Mouse (Mus musculus) liver, embryonic 12.5 days (tissue): ENCODE measurements around the gene Pkp2. TPM values are rescaled to one million over a fixed set of nuclear protein-coding genes. Genes with fewer than 3 reads are reported as not detected.
"Not testable (repeated sequence)": the region's sequence is repeated elsewhere in the genome, so short reads cannot be mapped to it uniquely, and the experiment has no call there.

Source experiments
- ATAC-seq: fragments of 200-750 bp; cut with Nextera tagmentation; 2 replicates; pipeline ENCODE4 v1.8.0; 2017; ENCODE audit warnings: moderate number of reproducible peaks, mild to moderate bottlenecking, moderate library complexity
- H3K27ac ChIP-seq: fragments of 300-500 bp; sonication (generic); 2 replicates; pipeline ENCODE4 v1.5.1; 2016; ENCODE audit warnings: mild to moderate bottlenecking
- H3K27me3 ChIP-seq: fragments of 300-500 bp; sonication (generic); replicated peaks from 2 replicates; pipeline ENCODE4 v1.6.1; 2016; ENCODE audit warnings: mild to moderate bottlenecking, moderate library complexity
- H3K36me3 ChIP-seq: fragments of 300-500 bp; sonication (generic); 2 replicates; pipeline ENCODE4 v1.6.1; 2016; ENCODE audit warnings: mild to moderate bottlenecking, moderate library complexity
- H3K4me1 ChIP-seq: fragments of 300-500 bp; sonication (generic); 2 replicates; pipeline ENCODE4 v1.6.1; 2016
- H3K4me2 ChIP-seq: fragments of 300-500 bp; sonication (generic); 2 replicates; pipeline ENCODE4 v1.6.1; 2016; ENCODE audit warnings: mild to moderate bottlenecking, moderate library complexity
- H3K4me3 ChIP-seq: fragments of 300-500 bp; sonication (generic); 2 replicates; pipeline ENCODE4 v1.5.1; 2016; ENCODE audit warnings: mild to moderate bottlenecking, moderate library complexity
- H3K9ac ChIP-seq: fragments of 300-500 bp; sonication (generic); 2 replicates; pipeline ENCODE4 v1.6.1; 2016; ENCODE audit warnings: mild to moderate bottlenecking, moderate library complexity
- H3K9me3 ChIP-seq: fragments of 300-500 bp; sonication (generic); replicated peaks from 2 replicates; pipeline ENCODE4 v1.6.1; 2016; ENCODE audit warnings: mild to moderate bottlenecking, moderate library complexity
- WGBS: fragments of 180-500 bp; shearing (Covaris S2); methylation state at CpG from one replicate; pipeline ENCODE4 v1.1.7; 2016; ENCODE audit not compliant: insufficient replicate concordance; 5-methylcytosine and 5-hydroxymethylcytosine counted together
- polyA plus RNA-seq: library from polyadenylated mRNA; unstranded; fragments of >200 nt; fragmentation: Nextera tagmentation; extraction: Ambion mirVana; gene quantifications from 2 replicates; pipeline ENCODE4 v1.2.1, GENCODE M21; 2016

Gene Pkp2
- polyA plus RNA-seq = 5.8 and 7.1 TPM in 2 replicates

DNA sequence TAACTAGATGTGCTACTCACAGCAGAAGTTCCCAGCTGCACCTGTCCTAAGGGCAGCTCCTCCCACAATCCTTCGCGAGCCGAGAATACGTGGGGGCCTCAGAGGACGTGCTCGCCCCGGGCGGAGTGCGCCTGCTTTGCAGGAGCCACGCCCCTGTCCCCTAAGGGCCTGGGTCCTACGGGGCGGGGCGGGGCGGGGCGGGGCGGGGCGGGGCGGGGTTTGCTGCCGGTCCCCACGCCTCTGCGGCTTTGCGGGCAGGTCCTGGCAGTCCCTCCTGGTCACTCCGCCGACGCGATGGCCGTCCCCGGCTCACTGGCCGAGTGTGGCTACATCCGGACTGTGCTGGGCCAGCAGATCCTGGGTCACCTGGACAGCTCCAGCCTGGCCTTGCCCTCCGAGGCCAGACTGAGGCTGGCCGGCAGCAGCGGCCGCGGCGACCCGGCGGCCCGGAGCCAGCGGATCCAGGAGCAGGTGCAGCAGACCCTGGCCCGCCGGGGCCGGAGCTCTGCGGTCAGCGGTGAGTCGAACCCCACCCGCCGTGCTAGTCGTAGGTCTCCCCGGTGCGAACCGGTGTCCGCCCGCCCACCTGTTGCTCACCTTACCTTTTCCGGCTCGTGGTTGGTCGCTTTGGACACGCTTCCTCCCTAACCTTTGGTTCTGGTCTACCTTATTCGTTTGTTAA lies at the start of gene Pkp2:
Pkp2 (plus strand) TSS at position 240 of the 682 bp plus-strand sequence.
- H3K27ac ChIP-seq = peak within 1 kb of the TSS; percentile 60
- WGBS = under 1% methylated on average over 51 of the region's 59 CpGs
- peak within 1 kb of the TSS; percentile 99 for H3K4me2 ChIP-seq
- peak; percentile 94 for ATAC-seq
- H3K36me3 ChIP-seq = no peaks in the 10 kb centered on the region
- H3K4me3 ChIP-seq = peak within 1 kb of the TSS; percentile 71
- peaks cover 36% of the 10 kb centered on the region for H3K27me3 ChIP-seq
- peaks cover 20% of the 10 kb centered on the region for H3K4me1 ChIP-seq
- H3K9ac ChIP-seq = peak within 1 kb of the TSS; percentile 70
- no peaks in the 10 kb centered on the region for H3K9me3 ChIP-seq

- Histone ChIP-seq H3K27ac (no peak overlapping the region), H3K4me1 (no peaks in the 10 kb centered on the region), H3K9ac (no peak overlapping the region), H3K4me3 (no peak overlapping the region), H3K9me3 (no peaks in the 10 kb centered on the region), H3K36me3 (no peaks in the 10 kb centered on the region), H3K27me3 (peaks cover 21% of the 10 kb centered on the region), H3K4me2 (no peak overlapping the region)
- 54% methylated on average over 17 of the region's 17 CpGs for WGBS
- no peak for ATAC-seq
Observed at GRCm38 (mm10) chr16:16197374-16197773, 15.7 kb upstream of the Pkp2 start.

- peaks cover 21% of the 10 kb centered on the region for H3K27me3 ChIP-seq
- 31% methylated on average over 8 of the region's 8 CpGs for WGBS
- not testable (repeated sequence) for H3K4me3 ChIP-seq, H3K9ac ChIP-seq, H3K9me3 ChIP-seq, H3K27ac ChIP-seq, H3K36me3 ChIP-seq, H3K4me2 ChIP-seq, ATAC-seq, H3K4me1 ChIP-seq
Observed at GRCm38 (mm10) chr16:16201991-16202390, 11.1 kb upstream of the Pkp2 start.

- Histone ChIP-seq H3K9ac (no peak overlapping the region), H3K4me1 (no peaks in the 10 kb centered on the region), H3K9me3 (no peaks in the 10 kb centered on the region), H3K4me2 (no peak overlapping the region), H3K36me3 (no peaks in the 10 kb centered on the region), H3K27me3 (0 out of 2 replicates have a peak, but pooled peaks cover 6% of the 10 kb centered on the region), H3K27ac (no peak overlapping the region), H3K4me3 (no peak overlapping the region)
- WGBS = 18% methylated on average over 1 of the region's 1 CpGs
- ATAC-seq = no peak
Observed at GRCm38 (mm10) chr16:16204648-16205047, 8.5 kb upstream of the Pkp2 start.

DNA sequence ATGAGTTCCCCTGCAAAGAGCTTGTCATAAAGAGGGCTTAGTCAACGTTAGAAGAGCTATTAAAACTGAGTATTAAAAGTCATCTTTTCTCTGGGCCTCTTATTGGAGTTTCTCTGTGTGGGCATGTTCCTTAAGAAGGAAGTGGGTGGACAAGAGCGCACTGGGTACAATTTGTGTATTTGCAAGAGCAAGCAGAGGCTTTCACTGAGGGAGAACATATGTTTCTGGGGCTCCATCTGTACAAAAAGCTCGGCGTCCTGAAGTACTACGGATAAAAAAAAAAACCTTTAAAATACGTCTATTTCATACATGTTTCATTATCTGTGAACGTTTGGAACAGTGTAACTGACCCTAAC lies 417 bp upstream of the Pkp2 start:
- H3K27ac ChIP-seq = no peak overlapping the region
- WGBS = 14% methylated on average over 7 of the region's 7 CpGs
- H3K4me3 ChIP-seq = peak overlapping the region; percentile 71
- H3K9me3 ChIP-seq = no peaks in the 10 kb centered on the region
- ATAC-seq = no peak
- H3K4me1 ChIP-seq = peaks cover 20% of the 10 kb centered on the region
- H3K4me2 ChIP-seq = peak overlapping the region; percentile 99
- H3K9ac ChIP-seq = 0 out of 2 replicates have a peak overlapping the region, but pooled peaks have one; percentile 70
- peaks cover 36% of the 10 kb centered on the region for H3K27me3 ChIP-seq
- H3K36me3 ChIP-seq = no peaks in the 10 kb centered on the region

DNA sequence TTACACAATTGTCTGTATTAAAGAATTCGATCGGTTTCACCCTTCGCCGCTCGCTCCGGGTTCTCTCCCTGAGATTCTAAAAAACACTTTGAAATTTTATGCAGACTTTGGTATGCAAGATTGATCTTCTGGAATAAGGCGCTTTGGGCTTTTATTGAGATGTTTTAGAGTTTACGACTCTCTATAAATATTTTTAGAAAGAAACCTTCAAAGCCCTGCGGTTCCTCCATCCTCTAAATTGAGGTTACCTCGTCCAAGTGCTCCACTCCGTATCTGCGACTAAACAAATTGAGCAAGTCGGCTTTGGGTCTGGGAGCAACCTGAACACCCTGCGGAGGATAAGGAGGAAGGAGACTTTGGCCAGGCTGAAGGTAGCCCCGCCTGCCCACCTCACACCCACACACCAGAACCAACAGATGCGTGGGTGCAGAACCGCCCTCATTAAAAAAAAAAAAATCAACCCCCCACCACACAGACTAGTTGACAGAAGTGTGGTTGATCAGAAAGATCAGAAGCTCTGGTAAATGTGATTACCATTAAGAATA lies 715 bp downstream of the Pkp2 start:
- H3K4me1 ChIP-seq = peaks cover 20% of the 10 kb centered on the region
- no peak overlapping the region for H3K27ac ChIP-seq
- ATAC-seq = no peak
- peak overlapping the region; percentile 99 for H3K4me2 ChIP-seq
- WGBS = under 1% methylated on average over 17 of the region's 17 CpGs
- H3K27me3 ChIP-seq = peaks cover 36% of the 10 kb centered on the region
- H3K4me3 ChIP-seq = peak overlapping the region; percentile 71
- no peaks in the 10 kb centered on the region for H3K9me3 ChIP-seq
- H3K36me3 ChIP-seq = no peaks in the 10 kb centered on the region
- peak overlapping the region; percentile 70 for H3K9ac ChIP-seq

GRCm38 (mm10) chr16:16215645-16216387 lies 2.7 kb downstream of the Pkp2 start:
- Histone ChIP-seq H3K27ac (no peak overlapping the region), H3K9me3 (no peaks in the 10 kb centered on the region), H3K27me3 (peaks cover 36% of the 10 kb centered on the region), H3K4me2 (peak overlapping the region; percentile 2; the same call in 1 of the 2 replicates), H3K9ac (no peak overlapping the region), H3K4me3 (no peak overlapping the region), H3K36me3 (no peaks in the 10 kb centered on the region), H3K4me1 (peaks cover 23% of the 10 kb centered on the region)
- 28% methylated on average over 11 of the region's 11 CpGs for WGBS
- ATAC-seq = no peak

DNA sequence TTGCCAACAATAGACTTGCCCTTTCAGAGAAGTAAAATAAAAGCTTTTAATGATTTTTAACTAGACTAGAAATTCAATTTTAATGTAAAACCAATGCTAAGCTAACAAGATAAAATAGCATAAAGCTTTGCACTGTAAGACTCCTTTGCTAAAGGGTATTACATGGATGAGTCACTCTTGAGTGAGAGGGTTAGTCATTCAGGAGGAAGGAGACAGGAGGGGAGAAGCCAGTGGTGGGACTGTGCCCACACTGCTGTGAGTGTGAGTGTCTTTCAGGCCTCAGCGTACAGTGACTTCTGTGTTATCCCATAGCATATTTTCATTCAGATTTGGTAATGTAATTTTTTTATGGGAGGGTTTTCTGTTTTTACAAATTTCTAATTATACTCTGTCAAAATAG lies 3.8 kb downstream of the Pkp2 start:
- Histone ChIP-seq H3K27ac (no peak overlapping the region), H3K27me3 (peaks cover 36% of the 10 kb centered on the region), H3K9me3 (no peaks in the 10 kb centered on the region), H3K4me2 (no peak overlapping the region), H3K4me3 (no peak overlapping the region), H3K9ac (no peak overlapping the region), H3K36me3 (no peaks in the 10 kb centered on the region), H3K4me1 (peaks cover 23% of the 10 kb centered on the region)
- 76% methylated on average over 1 of the region's 1 CpGs for WGBS
- ATAC-seq = no peak

DNA sequence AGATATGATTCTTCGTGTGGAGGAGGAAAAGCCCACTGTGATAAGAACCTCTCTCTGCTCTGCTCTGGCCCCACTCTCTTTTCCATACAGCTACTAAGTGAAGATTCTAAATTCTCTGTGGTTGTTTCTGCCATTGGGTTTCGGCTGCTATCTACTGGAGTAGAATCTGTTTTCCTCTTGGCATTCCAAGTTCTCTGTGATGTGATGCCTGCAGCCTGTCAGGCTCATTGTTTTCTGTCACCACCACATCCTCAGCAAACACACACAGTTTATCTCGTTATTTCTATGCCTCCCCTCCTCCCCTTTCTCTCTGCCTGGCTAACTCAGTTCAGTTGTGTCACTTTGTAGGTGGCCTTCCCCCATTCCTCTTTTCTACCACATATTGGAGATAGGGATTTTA lies 6.7 kb downstream of the Pkp2 start:
- Histone ChIP-seq H3K4me2 (no peak overlapping the region), H3K27ac (no peak overlapping the region), H3K9me3 (no peaks in the 10 kb centered on the region), H3K27me3 (peaks cover 16% of the 10 kb centered on the region), H3K36me3 (no peaks in the 10 kb centered on the region), H3K4me3 (no peak overlapping the region), H3K4me1 (peaks cover 3% of the 10 kb centered on the region; the same call in 1 of the 2 replicates), H3K9ac (no peak overlapping the region)
- 17% methylated on average over 3 of the region's 3 CpGs for WGBS
- ATAC-seq = no peak

DNA sequence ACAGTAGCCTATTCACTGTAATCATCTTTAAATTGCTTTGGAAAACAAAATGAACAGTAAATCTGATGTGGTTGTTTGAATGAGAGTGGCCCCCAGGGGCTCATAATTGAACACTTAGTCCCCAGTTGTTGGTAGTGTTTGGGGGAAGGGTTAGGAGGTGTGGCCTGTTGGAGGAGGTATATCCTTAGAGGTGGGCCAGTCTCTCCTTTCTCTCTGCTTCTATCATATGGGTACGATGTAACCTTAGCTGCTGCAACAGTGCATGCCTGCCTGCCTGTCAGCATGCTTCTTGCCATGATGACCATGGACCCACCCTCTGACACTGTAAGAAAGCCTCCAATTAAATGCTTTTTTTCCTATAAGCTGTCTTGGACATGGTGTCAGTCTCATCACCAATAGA lies 9.5 kb downstream of the Pkp2 start:
- H3K36me3 ChIP-seq = no peaks in the 10 kb centered on the region
- ATAC-seq = no peak
- WGBS = 50% methylated on average over 1 of the region's 1 CpGs
- 0 out of 2 replicates have a peak, but pooled peaks cover 3% of the 10 kb centered on the region for H3K4me1 ChIP-seq
- H3K27me3 ChIP-seq = no peaks in the 10 kb centered on the region
- no peak overlapping the region for H3K4me2 ChIP-seq
- no peak overlapping the region for H3K9ac ChIP-seq
- H3K27ac ChIP-seq = no peak overlapping the region
- no peaks in the 10 kb centered on the region for H3K9me3 ChIP-seq
- H3K4me3 ChIP-seq = no peak overlapping the region

DNA sequence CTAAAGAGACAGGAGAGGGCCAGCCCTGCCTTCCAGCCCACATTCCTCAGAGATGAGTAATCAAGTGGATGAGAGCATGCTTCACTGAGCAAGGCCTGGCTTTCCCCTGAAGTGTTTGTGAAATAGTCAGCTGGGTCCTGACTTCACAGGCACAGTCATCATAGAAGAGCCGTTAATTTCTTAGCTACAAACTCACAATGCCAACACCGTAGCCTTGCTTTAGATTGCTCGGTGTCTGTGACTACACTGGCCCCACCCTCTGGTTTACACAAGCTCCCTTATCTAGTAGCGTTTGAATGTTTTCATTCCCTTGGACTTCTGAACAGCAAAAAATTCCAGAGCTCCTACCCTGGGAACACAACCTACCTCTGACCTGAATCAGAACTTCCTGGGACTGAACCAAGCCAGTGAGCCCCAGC lies 11.4 kb downstream of the Pkp2 start:
- H3K36me3 ChIP-seq = no peaks in the 10 kb centered on the region
- no peak overlapping the region for H3K4me3 ChIP-seq
- H3K27ac ChIP-seq = peak overlapping the region; percentile 4
- H3K9ac ChIP-seq = no peak overlapping the region
- no peak overlapping the region for H3K4me2 ChIP-seq
- 0 out of 2 replicates have a peak, but pooled peaks cover 3% of the 10 kb centered on the region for H3K4me1 ChIP-seq
- 38% methylated on average over 4 of the region's 4 CpGs for WGBS
- ATAC-seq = peak; percentile 65
- no peaks in the 10 kb centered on the region for H3K9me3 ChIP-seq
- H3K27me3 ChIP-seq = no peaks in the 10 kb centered on the region

DNA sequence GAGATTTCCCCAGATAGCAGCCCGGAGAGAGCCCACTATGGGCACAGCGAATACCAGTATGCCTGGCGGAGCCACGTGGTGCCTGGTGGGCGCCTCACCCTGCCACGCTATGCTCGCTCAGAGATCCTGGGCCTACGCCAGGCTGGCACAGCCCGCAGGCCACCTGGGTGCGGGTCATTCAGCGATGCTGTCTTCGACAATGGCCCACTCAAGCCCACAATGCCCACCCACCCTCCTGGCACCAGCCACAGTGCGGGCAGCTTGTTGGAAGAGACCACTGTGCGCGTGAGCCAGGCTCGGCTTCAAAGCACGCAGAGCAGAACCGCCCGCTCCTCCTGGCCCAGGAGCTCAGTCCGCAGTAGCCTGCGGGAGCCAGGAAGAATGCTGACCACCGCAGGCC lies 12.7 kb downstream of the Pkp2 start:
- no peaks in the 10 kb centered on the region for H3K27me3 ChIP-seq
- no peak for ATAC-seq
- no peak overlapping the region for H3K4me2 ChIP-seq
- no peak overlapping the region for H3K27ac ChIP-seq
- H3K9me3 ChIP-seq = no peaks in the 10 kb centered on the region
- no peak overlapping the region for H3K4me3 ChIP-seq
- H3K36me3 ChIP-seq = no peaks in the 10 kb centered on the region
- H3K9ac ChIP-seq = no peak overlapping the region
- 92% methylated on average over 22 of the region's 22 CpGs for WGBS
- H3K4me1 ChIP-seq = no peaks in the 10 kb centered on the region
